Mouse (Mus musculus): ENCODE data around the gene Nck2.

- TF ChIP-seq CTCF (IDR thresholded peaks at IDR 0.05; ENCODE audit: insufficient read depth, low read depth, low read length) (no peak), POLR2A (IDR thresholded peaks at IDR 0.05; ENCODE audit: insufficient read depth, low read depth, low read length) (no peak)
Measured at GRCm38 (mm10) chr1:43396522-43396921, 47.9 kb upstream of the Nck2 start.
